In genomic region chr2:84798493-84798921, GRCm38 (mm10) we compare ENCODE assay signal across 8 mouse cellular contexts. TPM values are rescaled to one million over a fixed set of nuclear protein-coding genes. Genes with fewer than 3 reads are reported as not detected.
DNase-seq lines count a peak whose midpoint lies in the region; ATAC-seq and TF ChIP-seq lines count a peak whose summit lies in the region.

Ube2l6 (plus strand) TSS chr2:84798828.

- no peaks in the 10 kb centered on the region for H3K36me3 ChIP-seq in forebrain, postnatal 0 days (ENCODE audit: insufficient read depth)
- peaks cover 11% of the 10 kb centered on the region for H3K36me3 ChIP-seq in liver, postnatal 0 days (replicated peaks; ENCODE audit: insufficient read depth, low read length)
- H3K36me3 ChIP-seq in neural tube, embryonic 14.5 days (ENCODE audit: control insufficient read depth, insufficient read depth, low read length) = no peaks in the 10 kb centered on the region

- H3K4me1 ChIP-seq in forebrain, postnatal 0 days (ENCODE audit: insufficient read depth) = no peaks in the 10 kb centered on the region
- H3K4me1 ChIP-seq in liver, postnatal 0 days (ENCODE audit: insufficient read depth) = peaks cover 26% of the 10 kb centered on the region
- H3K4me1 ChIP-seq in neural tube, embryonic 14.5 days (ENCODE audit: control insufficient read depth, insufficient read depth, low read length) = no peaks in the 10 kb centered on the region

- H3K27me3 ChIP-seq in forebrain, postnatal 0 days (ENCODE audit: insufficient read depth, low read length) = no peaks in the 10 kb centered on the region
- no peaks in the 10 kb centered on the region for H3K27me3 ChIP-seq in liver, postnatal 0 days (ENCODE audit: insufficient read depth, low read length)
- no peaks in the 10 kb centered on the region for H3K27me3 ChIP-seq in neural tube, embryonic 14.5 days (ENCODE audit: control insufficient read depth, insufficient read depth, low read length)

- H3K9ac ChIP-seq in forebrain, postnatal 0 days = peak within 1 kb of the TSS; percentile 43
- peak within 1 kb of the TSS; percentile 84 for H3K9ac ChIP-seq in liver, postnatal 0 days (replicated peaks)
- H3K9ac ChIP-seq in neural tube, embryonic 14.5 days (replicated peaks; ENCODE audit: low read depth, low read length) = peak within 1 kb of the TSS; percentile 58

- no peak for TF ChIP-seq CTCF in forebrain, postnatal 0 days (IDR thresholded peaks at IDR 0.05; ENCODE audit: low read depth)
- TF ChIP-seq CTCF in liver, postnatal 0 days (IDR thresholded peaks at IDR 0.05; ENCODE audit: low read depth) = no peak; the same call in 1 of the 2 replicates

- ATAC-seq in forebrain, postnatal 0 days = peak; percentile 56
- peak; percentile 79 for ATAC-seq in liver, postnatal 0 days
- peak; percentile 82 for ATAC-seq in neural tube, embryonic 14.5 days (ENCODE audit: low read depth)

- intact Hi-C loops in heart, postnatal 25 days (cut with DNase I) = loop anchor here (5.0 to 10.0 kb wide), 3 partner anchors 36 to 344 kb away; partner anchors contain the start of gene Gm19426

- DNase-seq in MEL-GATA-1-ER (ENCODE audit: extremely low read depth, low read depth) = peak; percentile 79
- peak; percentile 69 to 77 for DNase-seq in cerebellum, adult 18-20 months
- peak; percentile 47 for DNase-seq in forebrain, postnatal 0 days
- peak; percentile 56 for DNase-seq in heart, postnatal 25 days (ENCODE audit: low spot score)
- DNase-seq in large intestine, adult 2 months (ENCODE audit: low read depth, low spot score) = peak; percentile 29
- peak; percentile 91 for DNase-seq in liver, postnatal 0 days
- peak; percentile 20 to 26 for DNase-seq in thymus, adult 18-20 months

- H3K4me2 ChIP-seq in forebrain, postnatal 0 days (ENCODE audit: low read depth) = peak within 1 kb of the TSS; percentile 92
- peak within 1 kb of the TSS; percentile 98 for H3K4me2 ChIP-seq in liver, postnatal 0 days (ENCODE audit: low read depth, low read length)
- H3K4me2 ChIP-seq in neural tube, embryonic 14.5 days (ENCODE audit: low read depth, low read length) = peak within 1 kb of the TSS; percentile 92

- peak within 1 kb of the TSS; percentile 52 for H3K4me3 ChIP-seq in forebrain, postnatal 0 days (ENCODE audit: low read depth, low read length)
- H3K4me3 ChIP-seq in liver, postnatal 0 days (ENCODE audit: low read depth, low read length) = peak within 1 kb of the TSS; percentile 92
- H3K4me3 ChIP-seq in neural tube, embryonic 14.5 days (ENCODE audit: low read depth, low read length) = peak within 1 kb of the TSS; percentile 52

- WGBS in forebrain, postnatal 0 days = 0% methylated on average over 19 of the region's 21 CpGs
- 1% methylated on average over 21 of the region's 21 CpGs for WGBS in large intestine, adult 2 months
- 1% methylated on average over 21 of the region's 21 CpGs for WGBS in liver, postnatal 0 days (ENCODE audit: insufficient replicate concordance)
- 0% methylated on average over 21 of the region's 21 CpGs for WGBS in neural tube, embryonic 14.5 days

- TF ChIP-seq EP300 in liver, postnatal 0 days (IDR thresholded peaks at IDR 0.05; ENCODE audit: low read depth) = peak; percentile 94

- H3K27ac ChIP-seq in forebrain, postnatal 0 days (ENCODE audit: low read depth, low read length) = no peak within 1 kb of the TSS
- H3K27ac ChIP-seq in liver, postnatal 0 days (ENCODE audit: low read depth) = peak within 1 kb of the TSS; percentile 98
- no peak within 1 kb of the TSS for H3K27ac ChIP-seq in neural tube, embryonic 14.5 days (ENCODE audit: low read depth, low read length)

- H3K9me3 ChIP-seq in forebrain, postnatal 0 days (ENCODE audit: low read length) = no peaks in the 10 kb centered on the region
- peaks cover 2% of the 10 kb centered on the region; the same call in 1 of the 2 replicates for H3K9me3 ChIP-seq in liver, postnatal 0 days (ENCODE audit: low read length)
- no peaks in the 10 kb centered on the region for H3K9me3 ChIP-seq in neural tube, embryonic 14.5 days (ENCODE audit: control insufficient read depth, low read length)

RNA-seq across cellular contexts. Expression of gene Ube2l6, which starts in this region (rescaled TPM):
- 14.8 and 15.1 TPM in 2 replicates for total RNA-seq in forebrain, postnatal 0 days (2014; rRNA removed)
- polyA plus RNA-seq in forebrain, postnatal 0 days (2015; fragmentation: Nextera tagmentation; extraction: Ambion mirVana) = 14.9 and 18.1 TPM in 2 replicates
- 10 to 100 TPM; 30.6 to 70.6 TPM for total RNA-seq in heart, postnatal 25 days (2021)
- 59.1 and 85.6 TPM in 2 replicates for polyA plus RNA-seq in large intestine, adult 2 months (2012; rRNA removed)
- polyA plus RNA-seq in liver, postnatal 0 days (2015; fragmentation: Nextera tagmentation; extraction: Ambion mirVana) = 276 and 305 TPM in 2 replicates
- 16.3 and 16.7 TPM in 2 replicates for polyA plus RNA-seq in neural tube, embryonic 14.5 days (2014; fragmentation: Nextera tagmentation; extraction: Ambion mirVana)

Comparison
In these comparisons a context has a peak if more than half of its experiments do, and no peak if none do; other contexts are left out.
1. DNase-seq: peak in every context shown above with its lines; median percentile 91 in liver, postnatal 0 days; 79 in MEL-GATA-1-ER; 73 in cerebellum, adult 18-20 months; 56 in heart, postnatal 25 days; 47 in forebrain, postnatal 0 days; 29 in large intestine, adult 2 months; 23 in thymus, adult 18-20 months.